Mouse (Mus musculus): ENCODE measurements around the gene Adar. TPM values are rescaled to one million over a fixed set of nuclear protein-coding genes. Genes with fewer than 3 reads are reported as not detected.

The Adar gene
- total and polyA plus RNA-seq, 3 experiments = 16.0 to 49.8 (median 37.0) TPM

- TF ChIP-seq CTCF (IDR thresholded peaks at IDR 0.05; ENCODE audit: low read depth, low read length) (no peak), POLR2AphosphoS5 (IDR thresholded peaks at IDR 0.05; ENCODE audit: insufficient replicate concordance, low read depth, low read length) (no peak), TAL1 (conservative IDR thresholded peaks at IDR 0.05; ENCODE audit: low read depth, low read length) (no peak), GATA2 (IDR thresholded peaks at IDR 0.05; ENCODE audit: borderline replicate concordance, low read depth, low read length) (no peak), GATA1 (IDR thresholded peaks at IDR 0.05; ENCODE audit: borderline replicate concordance, low read length) (no peak)
- Histone ChIP-seq H3K4me3 (ENCODE audit: low read depth, low read length) (peak within 1 kb of the TSS; percentile 88), H3K27me3 (ENCODE audit: insufficient read depth, low read length) (no peaks in the 10 kb centered on the region), H3K9me3 (replicated peaks) (no peaks in the 10 kb centered on the region), H3K36me3 (replicated peaks) (peaks cover 75% of the 10 kb centered on the region), H3K4me1 (ENCODE audit: insufficient read depth, low read depth, low read length) (peaks cover 63% of the 10 kb centered on the region)
- peak; percentile 92 for ATAC-seq (ENCODE audit: extremely low read depth, insufficient number of reproducible peaks, low FRiP score, poor library complexity, severe bottlenecking)
- peak; percentile 90 for DNase-seq (ENCODE audit: low spot score)
Measured at GRCm38 (mm10) chr3:89772968-89773709, 58.3 kb downstream of the Adar start, which contains the start of gene Ube2q1. Ube2q1 (plus strand) TSS chr3:89773616.

- Histone ChIP-seq H3K9me3 (replicated peaks) (no peaks in the 10 kb centered on the region), H3K36me3 (replicated peaks) (peaks cover 79% of the 10 kb centered on the region), H3K27me3 (ENCODE audit: insufficient read depth, low read length) (no peaks in the 10 kb centered on the region), H3K4me3 (ENCODE audit: low read depth, low read length) (peak overlapping the region; percentile 88), H3K4me1 (ENCODE audit: insufficient read depth, low read depth, low read length) (peaks cover 64% of the 10 kb centered on the region)
- no peak for ATAC-seq (ENCODE audit: extremely low read depth, insufficient number of reproducible peaks, low FRiP score, poor library complexity, severe bottlenecking)
- peak; percentile 37 for DNase-seq (ENCODE audit: low spot score)
- TF ChIP-seq POLR2AphosphoS5 (IDR thresholded peaks at IDR 0.05; ENCODE audit: insufficient replicate concordance, low read depth, low read length) (no peak), TAL1 (conservative IDR thresholded peaks at IDR 0.05; ENCODE audit: low read depth, low read length) (no peak), GATA2 (IDR thresholded peaks at IDR 0.05; ENCODE audit: borderline replicate concordance, low read depth, low read length) (no peak), GATA1 (IDR thresholded peaks at IDR 0.05; ENCODE audit: borderline replicate concordance, low read length) (no peak)
Measured at GRCm38 (mm10) chr3:89773740-89774211, 59.0 kb downstream of the Adar start.

GRCm38 (mm10) chr3:89774236-89774960, 59.6 kb downstream of the Adar start:
- Histone ChIP-seq H3K4me1 (ENCODE audit: insufficient read depth, low read depth, low read length) (peaks cover 64% of the 10 kb centered on the region), H3K9me3 (replicated peaks) (no peaks in the 10 kb centered on the region), H3K36me3 (replicated peaks) (peaks cover 79% of the 10 kb centered on the region), H3K27me3 (ENCODE audit: insufficient read depth, low read length) (no peaks in the 10 kb centered on the region), H3K4me3 (ENCODE audit: low read depth, low read length) (peak overlapping the region; percentile 88)
- peak; percentile 59 for DNase-seq (ENCODE audit: low spot score)
- no peak for ATAC-seq (ENCODE audit: extremely low read depth, insufficient number of reproducible peaks, low FRiP score, poor library complexity, severe bottlenecking)
- TF ChIP-seq CTCF (IDR thresholded peaks at IDR 0.05; ENCODE audit: low read depth, low read length) = no peak
- TF ChIP-seq POLR2AphosphoS5 (IDR thresholded peaks at IDR 0.05; ENCODE audit: insufficient replicate concordance, low read depth, low read length) = no peak
- no peak for TF ChIP-seq GATA2 (IDR thresholded peaks at IDR 0.05; ENCODE audit: borderline replicate concordance, low read depth, low read length)
- no peak for TF ChIP-seq GATA1 (IDR thresholded peaks at IDR 0.05; ENCODE audit: borderline replicate concordance, low read length)
- no peak for TF ChIP-seq TAL1 (conservative IDR thresholded peaks at IDR 0.05; ENCODE audit: low read depth, low read length)

- Histone ChIP-seq H3K36me3 (replicated peaks) (peaks cover 79% of the 10 kb centered on the region), H3K27me3 (ENCODE audit: insufficient read depth, low read length) (no peaks in the 10 kb centered on the region), H3K9me3 (replicated peaks) (no peaks in the 10 kb centered on the region), H3K4me3 (ENCODE audit: low read depth, low read length) (no peak overlapping the region), H3K4me1 (ENCODE audit: insufficient read depth, low read depth, low read length) (peaks cover 61% of the 10 kb centered on the region)
- no peak for DNase-seq (ENCODE audit: low spot score)
- TF ChIP-seq CTCF (IDR thresholded peaks at IDR 0.05; ENCODE audit: low read depth, low read length) (no peak), TAL1 (conservative IDR thresholded peaks at IDR 0.05; ENCODE audit: low read depth, low read length) (no peak), GATA2 (IDR thresholded peaks at IDR 0.05; ENCODE audit: borderline replicate concordance, low read depth, low read length) (no peak), GATA1 (IDR thresholded peaks at IDR 0.05; ENCODE audit: borderline replicate concordance, low read length) (no peak), POLR2AphosphoS5 (IDR thresholded peaks at IDR 0.05; ENCODE audit: insufficient replicate concordance, low read depth, low read length) (no peak)
- ATAC-seq (ENCODE audit: extremely low read depth, insufficient number of reproducible peaks, low FRiP score, poor library complexity, severe bottlenecking) = no peak
Measured at GRCm38 (mm10) chr3:89776001-89776400, 61.2 kb downstream of the Adar start.

- no peak for TF ChIP-seq POLR2AphosphoS5 (IDR thresholded peaks at IDR 0.05; ENCODE audit: insufficient replicate concordance, low read depth, low read length)
- TF ChIP-seq GATA2 (IDR thresholded peaks at IDR 0.05; ENCODE audit: borderline replicate concordance, low read depth, low read length) = no peak
- TF ChIP-seq GATA1 (IDR thresholded peaks at IDR 0.05; ENCODE audit: borderline replicate concordance, low read length) = no peak
- no peak for TF ChIP-seq TAL1 (conservative IDR thresholded peaks at IDR 0.05; ENCODE audit: low read depth, low read length)
- TF ChIP-seq CTCF (IDR thresholded peaks at IDR 0.05; ENCODE audit: low read depth, low read length) = no peak
- H3K36me3 ChIP-seq (replicated peaks) = peaks cover 95% of the 10 kb centered on the region
- ATAC-seq (ENCODE audit: extremely low read depth, insufficient number of reproducible peaks, low FRiP score, poor library complexity, severe bottlenecking) = no peak
Measured at GRCm38 (mm10) chr3:89780102-89780501, 65.3 kb downstream of the Adar start.

GRCm38 (mm10) chr3:89781640-89782039, 66.8 kb downstream of the Adar start:
- ATAC-seq (ENCODE audit: extremely low read depth, insufficient number of reproducible peaks, low FRiP score, poor library complexity, severe bottlenecking) = no peak
- Histone ChIP-seq H3K4me3 (ENCODE audit: low read depth, low read length) (no peak overlapping the region), H3K27me3 (ENCODE audit: insufficient read depth, low read length) (peaks cover 7% of the 10 kb centered on the region; the same call in 1 of the 2 replicates), H3K4me1 (ENCODE audit: insufficient read depth, low read depth, low read length) (peaks cover 25% of the 10 kb centered on the region), H3K36me3 (replicated peaks) (peaks cover 79% of the 10 kb centered on the region), H3K9me3 (replicated peaks) (no peaks in the 10 kb centered on the region)
- TF ChIP-seq GATA2 (IDR thresholded peaks at IDR 0.05; ENCODE audit: borderline replicate concordance, low read depth, low read length) = no peak
- TF ChIP-seq TAL1 (conservative IDR thresholded peaks at IDR 0.05; ENCODE audit: low read depth, low read length) = no peak
- no peak for TF ChIP-seq GATA1 (IDR thresholded peaks at IDR 0.05; ENCODE audit: borderline replicate concordance, low read length)
- TF ChIP-seq CTCF (IDR thresholded peaks at IDR 0.05; ENCODE audit: low read depth, low read length) = no peak
- TF ChIP-seq POLR2AphosphoS5 (IDR thresholded peaks at IDR 0.05; ENCODE audit: insufficient replicate concordance, low read depth, low read length) = no peak
- no peak for DNase-seq (ENCODE audit: low spot score)

More at GRCm38 (mm10) chr3:89780102-89780501, 65.3 kb downstream of the Adar start:
- Histone ChIP-seq H3K4me3 (ENCODE audit: low read depth, low read length) (no peak overlapping the region), H3K9me3 (replicated peaks) (no peaks in the 10 kb centered on the region), H3K4me1 (ENCODE audit: insufficient read depth, low read depth, low read length) (peaks cover 36% of the 10 kb centered on the region), H3K27me3 (ENCODE audit: insufficient read depth, low read length) (no peaks in the 10 kb centered on the region)
- no peak for DNase-seq (ENCODE audit: low spot score)

All from G1E (cell line).